Mouse (Mus musculus): ENCODE results near the gene Slc25a5.
A peak's percentile ranks its signal among the peaks of the same experiment; 100 is the strongest.
"Not testable (repeated sequence)": the region's sequence is repeated elsewhere in the genome, so short reads cannot be mapped to it uniquely, and the experiment has no call there.

Gene Slc25a5

DNA sequence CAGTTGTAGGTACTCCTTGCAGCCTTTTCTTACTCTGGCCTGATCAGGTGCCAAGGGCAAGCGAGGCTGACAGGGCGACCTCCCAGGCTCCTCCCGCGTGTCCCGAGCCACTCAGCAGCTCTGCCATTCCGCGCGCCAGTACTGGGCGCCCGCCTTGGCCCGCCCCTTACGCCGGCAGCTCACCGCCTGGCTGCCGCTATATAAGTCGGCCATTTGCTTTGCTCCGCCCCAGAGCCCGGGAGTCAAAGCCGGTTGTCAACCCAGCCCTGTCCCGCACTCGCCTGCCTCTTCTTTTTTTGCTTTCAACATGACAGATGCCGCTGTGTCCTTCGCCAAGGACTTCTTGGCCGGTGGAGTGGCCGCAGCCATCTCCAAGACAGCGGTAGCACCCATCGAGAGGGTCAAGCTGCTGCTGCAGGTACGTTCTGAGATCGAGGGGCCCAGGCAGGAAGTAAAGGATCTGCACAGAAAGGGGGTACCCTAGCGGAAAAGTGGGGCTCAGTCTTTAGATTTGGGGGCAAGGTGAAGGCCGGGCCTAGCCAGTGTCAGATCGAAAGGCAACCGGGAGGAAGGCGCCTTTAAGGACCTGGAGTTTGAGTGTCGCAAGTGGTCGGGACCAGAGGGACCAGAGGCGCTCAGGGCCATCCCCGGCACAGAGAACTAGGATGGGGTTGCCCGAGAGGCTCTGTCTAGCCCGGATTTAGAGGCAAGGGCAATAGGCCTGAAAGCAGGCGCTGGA lies at the start of gene Slc25a5:
Gene Slc25a5 (plus strand): TSS at position 228 of the 739 bp plus-strand sequence.
- DNase-seq = peak; percentile 90

DNA sequence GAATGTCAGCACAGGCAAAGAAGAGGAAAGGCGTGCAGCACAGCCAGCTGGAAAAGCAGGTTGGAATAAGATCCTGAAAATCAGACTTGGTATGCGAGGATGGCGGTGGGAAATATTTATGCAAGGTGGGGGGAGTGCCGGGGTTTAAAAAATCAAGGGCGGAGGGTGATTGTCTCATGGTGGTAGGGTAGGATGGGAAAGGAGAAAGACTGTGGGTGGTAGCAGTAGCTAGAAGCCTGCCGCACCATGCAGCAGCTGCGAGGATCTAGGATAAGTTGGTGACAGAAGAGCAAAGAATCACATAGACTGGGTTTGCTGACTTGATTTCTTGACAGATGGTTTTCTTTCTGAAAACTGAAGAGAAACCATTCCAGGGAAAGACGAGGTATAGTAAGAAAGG lies 48.7 kb upstream of the Slc25a5 start:
- DNase-seq = no peak

DNA sequence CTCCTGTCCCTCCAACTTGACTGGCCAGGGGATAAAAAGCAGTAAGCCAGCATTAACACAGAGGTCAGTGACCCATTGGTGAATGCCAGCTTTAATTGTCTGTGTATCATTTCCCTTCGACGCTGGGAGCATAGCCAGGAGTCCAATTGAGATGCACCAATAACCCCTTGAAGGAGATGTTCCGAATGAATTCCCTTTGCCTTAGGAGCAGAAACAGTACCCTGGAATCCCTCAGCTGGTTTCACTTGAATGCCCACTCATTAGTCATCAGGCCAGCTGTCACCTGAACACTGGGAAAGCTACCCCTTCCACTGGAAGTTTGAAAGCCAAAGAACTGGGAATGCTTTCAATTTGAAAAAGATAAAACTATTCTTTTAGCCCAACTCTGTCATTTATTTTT lies 46.9 kb upstream of the Slc25a5 start:
- DNase-seq = no peak

DNA sequence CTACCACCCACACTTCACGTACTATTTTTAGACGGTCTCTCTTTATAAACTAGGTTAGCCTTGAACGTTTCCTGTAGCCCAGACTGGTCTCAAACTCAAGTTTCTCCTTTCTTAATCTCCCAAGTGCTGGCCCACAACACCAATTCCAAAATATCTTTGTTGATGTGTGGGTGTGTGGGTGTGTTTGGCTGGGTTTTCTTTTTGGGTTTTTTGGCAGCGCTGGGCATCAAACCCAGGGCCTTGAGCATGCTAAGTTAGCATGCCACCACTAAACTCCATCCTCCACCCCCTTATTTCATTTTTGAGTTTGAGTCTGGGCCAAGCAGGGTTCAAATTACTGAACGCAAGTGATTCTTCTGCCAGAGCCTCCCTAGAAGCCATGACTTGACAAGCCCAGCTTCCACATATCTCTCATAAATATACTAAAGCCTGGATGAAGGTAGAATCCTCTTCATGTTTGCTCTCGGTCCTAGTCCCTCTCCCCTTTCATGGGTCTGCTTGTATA lies 46.1 kb upstream of the Slc25a5 start:
- DNase-seq = no peak

DNA sequence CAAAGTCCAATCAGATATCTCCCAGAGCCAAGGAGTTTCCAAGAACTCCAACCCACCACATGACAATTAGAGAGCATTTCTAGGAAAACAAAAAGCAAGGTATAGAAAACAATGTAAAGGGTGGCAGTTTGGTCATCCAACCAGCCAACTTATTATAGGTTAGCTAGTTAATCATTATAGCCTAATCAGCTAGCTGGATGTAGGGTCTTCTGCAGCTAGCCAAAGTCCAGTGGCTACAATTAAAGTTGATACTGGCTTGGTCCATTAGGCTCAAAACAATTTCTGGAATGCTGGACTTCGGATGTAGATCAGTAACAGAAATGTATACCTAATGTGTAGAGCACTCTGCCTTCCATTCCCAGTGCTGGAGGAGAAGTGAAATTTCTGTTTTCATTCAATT lies 44.9 kb upstream of the Slc25a5 start:
- DNase-seq = no peak

DNA sequence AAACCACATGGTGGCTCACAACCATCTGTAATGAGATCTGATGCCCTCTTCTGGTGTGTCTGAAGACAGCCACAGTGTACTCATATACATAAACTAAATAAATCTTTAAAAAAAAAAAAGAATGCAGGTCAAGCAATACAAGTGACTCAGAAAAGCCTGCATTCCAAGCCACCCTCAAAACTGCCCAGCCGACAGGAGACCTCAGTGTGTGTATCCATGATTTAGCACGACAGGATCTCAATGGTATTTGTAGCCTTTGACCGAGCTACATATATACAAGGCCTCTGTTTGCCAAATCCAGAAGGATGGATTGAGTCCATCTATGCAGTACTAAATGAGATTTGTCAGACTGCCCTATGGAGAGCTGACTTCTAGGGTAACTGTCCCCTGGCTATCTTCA lies 42.9 kb upstream of the Slc25a5 start:
- no peak for DNase-seq

DNA sequence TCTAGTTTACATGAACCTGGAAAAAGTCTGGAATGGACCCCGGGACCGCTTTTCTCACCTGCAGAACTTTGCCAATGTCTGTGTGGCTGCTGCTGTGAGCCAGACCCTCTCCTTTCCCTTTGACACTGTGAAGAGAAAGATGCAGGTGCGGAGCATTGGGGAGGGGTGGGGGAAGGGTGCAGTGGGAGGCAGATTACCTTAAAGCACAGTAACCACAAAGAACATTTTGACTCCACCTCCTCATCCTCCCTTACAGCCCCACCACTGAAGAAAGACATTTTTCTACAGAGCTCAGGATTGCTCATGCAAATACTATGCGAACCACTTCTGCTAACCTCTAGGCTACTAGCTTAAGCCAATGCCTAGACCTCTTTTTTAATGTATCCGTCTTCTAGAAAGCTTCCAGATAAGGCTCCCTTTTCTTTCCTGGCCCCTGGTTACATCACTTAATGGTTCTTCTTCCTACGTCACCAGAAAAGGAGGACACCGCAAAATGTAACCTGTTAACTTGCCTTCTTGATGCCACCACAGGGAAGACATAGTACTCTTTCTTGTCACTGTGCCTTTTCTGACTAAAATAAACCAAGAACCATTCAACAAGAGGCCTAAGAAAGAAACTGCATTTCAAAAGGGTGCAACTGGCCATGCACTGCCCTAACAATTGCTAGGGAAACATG lies 37.5 kb upstream of the Slc25a5 start:
- DNase-seq = no peak

DNA sequence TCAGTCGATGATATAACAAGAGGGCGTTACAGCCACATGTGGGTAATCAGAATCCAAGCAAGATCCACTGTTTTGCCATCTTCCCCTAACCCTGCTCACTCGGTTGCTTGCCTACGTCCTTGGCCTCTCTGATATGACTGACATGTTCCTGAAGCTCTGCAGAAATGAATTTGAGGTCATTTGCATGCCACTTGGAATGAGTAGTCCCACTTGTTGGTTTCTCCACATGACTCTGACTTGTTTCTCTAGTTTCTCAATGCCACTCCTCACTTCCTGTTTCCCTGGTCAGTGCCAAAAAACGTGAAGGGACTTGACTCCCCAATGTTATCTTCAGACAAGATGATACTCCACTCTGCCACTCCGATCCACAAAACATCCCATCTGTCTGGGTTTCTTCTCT lies 36.9 kb upstream of the Slc25a5 start:
- DNase-seq = no peak

DNA sequence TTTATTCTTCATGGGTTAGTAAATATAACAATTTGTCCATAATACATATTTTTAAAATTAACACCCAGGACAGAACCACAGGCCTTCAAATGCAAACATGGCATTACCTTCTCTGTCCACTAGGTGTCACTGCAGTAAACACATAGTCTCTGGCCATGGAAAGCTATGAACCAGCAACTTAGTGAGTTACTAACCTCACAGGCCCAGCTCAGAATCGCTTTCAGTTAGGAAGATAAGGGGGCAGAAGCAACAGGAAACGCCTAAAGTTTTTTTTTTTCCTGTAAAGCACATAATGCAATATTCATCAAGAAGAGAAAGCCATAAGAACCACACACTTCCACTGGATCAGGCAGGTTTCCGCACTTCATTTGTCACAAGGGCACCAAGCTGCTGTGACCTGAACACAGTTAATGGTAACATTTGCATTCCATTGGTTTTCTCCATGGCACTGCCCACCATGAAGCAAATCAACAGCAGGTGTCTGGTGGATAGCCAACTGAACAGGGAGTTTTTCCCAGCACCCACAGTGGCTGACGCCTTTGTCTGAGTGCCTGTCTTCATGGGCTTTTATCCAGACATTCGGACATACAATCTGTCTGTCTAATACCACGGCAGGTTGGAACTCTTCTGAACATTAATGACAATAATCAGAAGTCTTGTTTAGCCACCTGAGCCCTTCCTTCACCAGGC lies 34.4 kb upstream of the Slc25a5 start:
- peak; percentile 74 for DNase-seq

DNA sequence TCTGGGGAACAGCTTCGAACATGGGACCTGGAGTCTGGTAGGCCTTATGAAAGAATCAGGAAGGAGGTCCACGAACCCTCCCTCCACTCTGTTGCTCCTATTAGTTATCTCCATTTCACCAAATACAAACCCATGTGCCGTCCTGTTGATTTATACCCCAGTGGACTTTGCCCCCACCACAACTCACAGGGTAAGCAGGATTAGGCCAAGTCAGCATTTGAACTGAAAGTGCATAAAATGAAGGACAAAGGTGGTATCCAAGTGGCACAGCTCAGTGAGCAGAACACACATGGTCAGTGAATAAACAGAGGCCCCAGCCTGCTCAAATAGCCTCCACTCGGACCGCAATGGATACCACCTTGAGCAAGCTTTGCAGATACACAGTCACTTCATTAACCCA lies 33.2 kb upstream of the Slc25a5 start:
- DNase-seq = no peak

DNA sequence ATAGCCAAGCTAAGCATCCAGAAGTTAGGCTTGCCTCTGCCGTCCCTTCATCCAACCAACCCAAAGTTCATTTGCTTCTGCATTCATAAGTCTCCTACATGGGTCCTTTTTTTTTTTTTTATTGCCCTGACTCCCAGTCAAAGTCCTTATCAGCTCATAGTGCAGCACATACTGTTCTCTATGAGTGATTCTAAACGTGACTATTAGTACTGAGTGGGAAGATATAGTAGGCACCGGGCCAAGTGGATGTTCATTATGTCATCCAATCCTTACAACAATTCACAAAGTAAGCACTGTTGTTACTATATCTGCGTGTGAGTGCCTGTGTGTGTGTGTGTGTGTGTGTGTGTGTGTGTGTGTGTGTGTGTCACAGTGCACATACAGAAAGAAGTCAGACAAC lies 32.6 kb upstream of the Slc25a5 start:
- DNase-seq = no peak

DNA sequence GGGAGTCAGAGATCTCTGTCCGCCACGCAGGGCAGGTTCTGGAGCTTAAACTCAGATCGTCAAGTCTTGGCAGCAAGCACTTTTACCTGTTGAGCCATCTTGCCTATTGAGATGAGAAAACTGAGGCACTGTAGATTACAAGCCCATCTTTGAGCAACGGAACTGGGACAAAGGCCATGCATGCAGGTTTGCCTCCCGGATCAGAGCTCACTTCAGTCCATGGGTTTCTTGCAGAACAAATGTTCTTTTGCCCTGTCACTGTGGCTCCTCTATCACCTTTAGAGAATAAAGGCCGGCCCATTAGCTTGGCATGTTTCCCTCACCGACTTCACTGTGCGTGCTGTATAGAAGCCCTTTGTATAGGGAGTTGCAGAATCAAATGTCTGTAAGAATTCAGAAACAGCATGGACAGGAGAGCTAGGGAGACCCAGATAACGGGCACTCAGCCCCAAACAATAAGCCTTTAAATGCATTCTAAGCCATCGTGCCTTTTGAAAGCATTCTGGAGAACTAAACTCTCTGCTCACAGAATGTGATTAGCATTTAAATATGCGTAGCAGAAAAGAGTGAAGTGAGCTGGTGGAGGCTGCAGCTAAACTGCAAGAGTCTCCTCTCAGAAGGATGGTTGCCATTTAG lies 32.0 kb upstream of the Slc25a5 start:
- DNase-seq = peak; percentile 16

DNA sequence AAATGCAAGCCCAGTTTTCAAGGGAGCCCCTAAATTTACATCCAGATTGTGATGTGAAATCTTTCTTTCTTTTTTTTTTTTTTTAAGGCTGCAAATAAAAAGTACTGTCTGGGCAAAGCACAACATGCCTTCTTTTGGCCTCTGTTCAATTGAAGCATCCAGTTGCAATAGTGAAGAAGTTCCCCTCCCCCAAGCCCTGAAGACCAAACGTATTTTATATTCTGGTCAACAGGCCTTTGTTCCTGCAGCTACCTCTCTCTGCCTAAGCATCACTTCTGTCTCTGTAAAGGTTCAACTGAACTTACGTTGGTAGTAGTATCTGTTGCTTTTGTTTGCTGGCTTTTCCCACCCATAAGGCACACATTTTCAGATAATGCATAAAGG lies 31.5 kb upstream of the Slc25a5 start:
- DNase-seq = peak; percentile 48

DNA sequence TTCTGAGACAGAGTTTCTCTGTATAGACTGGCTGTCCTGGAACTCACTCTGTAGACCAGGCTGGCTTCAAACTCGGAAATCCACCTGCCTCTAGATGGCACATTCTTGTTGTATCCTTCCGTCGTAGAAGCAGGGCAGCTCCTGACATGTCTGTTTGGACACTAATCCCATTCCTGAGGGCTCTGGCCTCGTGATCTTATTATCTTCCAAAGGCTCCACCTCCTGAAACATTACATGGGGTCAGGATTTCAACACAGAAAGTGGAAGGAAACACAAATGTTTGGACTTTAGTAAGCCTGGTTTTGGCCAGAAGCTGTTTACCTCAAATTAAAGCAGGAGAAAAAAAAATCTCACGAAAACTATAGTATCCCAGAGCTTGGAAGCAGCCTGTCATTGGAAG lies 28.1 kb upstream of the Slc25a5 start:
- no peak for DNase-seq

DNA sequence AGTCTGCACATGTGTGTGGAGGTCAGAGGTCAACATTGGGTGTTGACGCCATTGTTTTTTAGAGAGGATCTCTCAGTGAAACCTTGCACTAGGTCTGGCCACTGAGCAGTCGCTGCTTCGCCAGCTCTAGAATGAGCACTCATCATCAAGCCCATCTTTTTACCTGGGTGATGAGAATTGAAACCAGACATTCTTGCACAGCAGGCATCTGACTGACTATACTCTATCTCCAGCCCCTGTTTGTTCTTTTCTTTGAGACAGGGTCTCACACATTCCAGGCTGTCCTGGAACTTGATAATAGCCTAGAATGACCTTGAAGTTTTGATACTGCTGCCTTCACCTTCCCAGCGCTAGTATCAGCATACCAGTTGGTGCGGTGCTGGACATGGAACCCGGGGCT lies 22.9 kb upstream of the Slc25a5 start:
- DNase-seq = no peak

DNA sequence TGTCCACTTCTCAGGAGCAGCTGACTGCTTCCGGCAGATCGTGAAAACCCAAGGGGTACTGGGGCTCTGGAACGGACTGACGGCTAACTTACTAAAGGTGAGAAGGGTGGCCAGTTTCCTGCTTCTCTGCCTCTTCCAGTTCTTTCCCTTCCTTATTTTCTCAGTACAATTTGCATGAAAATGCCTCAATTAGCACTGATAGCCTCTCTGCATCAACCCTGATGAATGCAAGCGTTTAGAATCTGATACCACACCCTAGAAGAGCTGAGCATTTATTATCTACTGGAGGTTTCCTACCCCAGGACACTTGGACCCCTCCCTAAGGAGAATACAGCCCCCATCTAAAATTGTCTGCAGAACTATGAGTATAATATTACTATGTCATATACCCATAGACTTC lies 19.9 kb upstream of the Slc25a5 start:
- no peak for DNase-seq

DNA sequence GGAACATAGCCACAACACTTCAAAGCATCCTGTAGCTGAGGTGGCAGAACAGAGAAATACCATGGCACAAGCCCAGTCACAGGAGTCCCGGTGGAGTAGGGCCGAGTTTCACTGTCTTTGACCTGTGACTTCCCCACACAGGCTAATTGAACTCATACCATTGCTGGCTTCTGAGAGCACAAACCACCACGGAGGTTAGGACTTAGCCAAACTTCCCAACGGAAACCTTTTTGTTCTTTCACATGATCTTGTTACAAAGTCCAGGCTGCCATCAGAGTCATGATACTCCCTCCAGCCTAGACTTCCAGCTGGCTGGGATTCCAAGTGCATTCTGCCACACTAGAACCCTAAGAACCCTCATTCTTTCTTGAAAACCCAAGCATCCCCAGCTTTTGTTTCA lies 17.8 kb upstream of the Slc25a5 start:
- DNase-seq = no peak

DNA sequence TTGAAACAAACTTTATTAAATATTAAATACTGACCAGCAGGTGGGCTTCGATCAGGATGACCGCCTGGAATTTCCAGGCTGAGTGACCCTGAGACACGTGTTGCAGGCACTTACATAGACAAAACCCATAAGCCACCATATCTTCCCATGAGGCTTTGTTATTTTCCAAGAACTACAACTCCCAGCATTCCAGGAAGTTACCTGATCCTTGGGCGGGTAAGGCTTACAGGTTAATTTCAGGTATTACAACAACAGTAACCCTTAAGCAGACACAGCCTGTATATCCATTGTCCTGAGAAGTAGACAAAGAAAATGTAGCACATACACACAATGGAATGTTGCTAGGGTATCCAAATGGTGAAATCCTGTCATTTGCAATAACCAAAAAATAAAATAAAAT lies 6.1 kb upstream of the Slc25a5 start:
- DNase-seq = no peak

DNA sequence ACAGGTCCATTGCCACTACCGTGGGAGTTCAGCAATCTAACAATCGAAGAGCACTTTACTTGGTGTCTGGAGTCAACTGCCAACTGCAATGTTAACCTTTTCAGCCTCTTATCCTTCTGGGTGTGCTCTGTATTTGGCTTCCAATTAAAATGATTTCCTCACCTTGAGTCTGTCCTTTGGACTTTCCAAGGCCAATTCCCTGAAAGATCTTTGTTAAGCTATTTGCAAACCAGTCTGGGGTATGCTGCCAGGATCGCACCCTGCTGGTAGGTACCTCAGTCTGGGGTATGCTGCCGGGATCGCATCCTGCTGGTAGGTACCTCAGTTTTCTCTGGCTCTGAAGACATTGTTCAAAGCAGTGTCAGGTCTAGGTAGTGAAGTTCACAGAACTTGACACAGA lies 880 bp upstream of the Slc25a5 start:
- no peak for DNase-seq

DNA sequence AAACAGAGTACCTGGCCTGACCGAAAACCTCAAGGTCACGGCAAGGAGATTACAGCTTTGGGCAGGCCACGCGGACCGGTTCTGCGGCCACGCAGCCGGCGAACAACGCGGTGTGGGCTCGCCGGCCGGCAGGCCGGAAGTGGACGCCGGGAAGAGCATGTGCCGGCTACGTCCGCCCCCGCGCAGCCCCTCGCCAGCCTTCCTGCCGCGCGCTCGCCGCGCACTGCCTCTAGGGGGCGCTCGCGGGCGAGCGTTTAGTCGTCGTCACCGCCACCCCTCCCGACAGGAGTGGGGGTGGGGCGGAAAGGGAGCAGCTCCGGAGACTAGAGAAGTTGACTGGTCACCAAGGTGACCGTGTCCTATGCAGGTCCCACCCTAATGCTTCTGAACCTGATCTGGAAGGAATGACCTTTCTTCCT lies 721 bp downstream of the Slc25a5 start:
- peak; percentile 83 for DNase-seq

DNA sequence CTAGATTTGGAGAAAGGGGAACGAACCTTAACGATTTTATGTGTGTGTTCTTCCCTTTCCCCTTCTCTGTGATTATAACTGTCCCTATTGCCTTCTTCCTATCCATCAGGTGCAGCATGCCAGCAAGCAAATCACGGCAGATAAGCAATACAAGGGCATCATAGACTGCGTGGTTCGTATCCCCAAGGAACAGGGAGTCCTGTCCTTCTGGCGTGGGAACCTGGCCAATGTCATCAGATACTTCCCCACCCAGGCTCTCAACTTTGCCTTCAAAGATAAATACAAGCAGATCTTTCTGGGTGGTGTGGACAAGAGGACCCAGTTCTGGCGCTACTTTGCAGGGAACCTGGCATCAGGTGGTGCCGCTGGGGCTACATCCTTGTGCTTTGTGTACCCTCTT lies 1.3 kb downstream of the Slc25a5 start:
- not testable (repeated sequence) for DNase-seq

DNA sequence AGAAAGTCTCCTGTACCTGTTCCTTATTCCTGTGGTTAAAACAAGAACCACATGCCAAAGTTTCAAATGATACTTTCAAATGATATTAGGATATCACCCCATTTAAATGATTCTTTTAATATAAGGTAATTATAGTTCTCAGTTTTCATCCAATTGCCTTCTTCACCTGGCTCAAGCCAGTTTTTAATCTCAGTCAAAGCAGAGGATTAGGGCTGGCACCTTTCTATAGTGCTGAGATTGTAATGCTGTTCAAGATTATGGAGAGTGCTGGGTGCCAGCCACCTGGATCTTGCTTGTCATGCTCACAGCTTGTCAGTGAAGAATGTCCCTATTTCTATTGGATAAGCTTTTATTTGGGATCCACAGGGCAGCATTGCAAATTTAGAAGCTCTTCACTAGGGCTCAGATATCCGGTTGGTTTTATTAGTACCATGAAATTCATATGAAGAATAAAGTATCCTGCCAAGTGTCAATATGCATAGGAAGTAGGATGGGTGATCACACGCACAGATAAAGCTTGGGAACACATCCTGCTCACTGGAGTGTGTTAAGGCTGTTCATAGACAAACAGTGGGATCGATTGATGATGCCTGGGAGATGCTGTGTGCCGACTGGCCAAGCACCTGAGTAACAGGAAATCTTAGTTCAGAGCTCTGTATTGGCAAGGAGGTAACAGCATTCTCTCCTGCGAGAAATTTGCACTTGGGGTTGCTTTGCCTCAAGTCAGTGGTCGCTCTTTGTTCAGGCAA lies 3.9 kb downstream of the Slc25a5 start:
- no peak for DNase-seq

DNA sequence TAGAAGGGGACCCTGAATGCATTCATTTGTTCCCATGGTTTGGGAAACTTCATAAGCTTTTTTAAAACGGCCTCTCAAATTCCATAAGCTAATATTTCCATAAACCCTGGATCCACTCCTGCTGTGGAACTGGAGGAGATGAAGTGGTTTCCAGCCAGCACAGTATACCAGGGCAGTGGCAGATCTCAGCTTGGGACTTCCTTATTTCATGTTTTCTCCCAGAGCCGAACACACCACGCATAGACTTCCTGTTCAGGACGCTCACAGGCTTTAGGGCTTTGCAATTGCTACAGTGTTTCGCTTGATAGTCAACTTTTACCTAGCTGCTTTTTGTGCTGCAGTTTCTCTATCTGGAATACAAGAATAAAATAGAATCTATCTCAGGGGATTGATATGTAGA lies 7.7 kb downstream of the Slc25a5 start:
- no peak for DNase-seq
